Mouse (Mus musculus): Measurements from ENCODE around the gene Rab3a. TPM values are rescaled to one million over a fixed set of nuclear protein-coding genes. Genes with fewer than 3 reads are reported as not detected.
A peak's percentile ranks its signal among the peaks of the same experiment; 100 is the strongest.

The Rab3a gene
- polyA plus RNA-seq, 1 experiment = 24.6 TPM

- WGBS = 89% methylated on average over 2 of the region's 2 CpGs
- DNase-seq (ENCODE audit: low read depth, low spot score) = no peak
These were observed 39.7 kb downstream of the Rab3a start for GRCm38 (mm10) chr8:70794215-70794614.

DNA sequence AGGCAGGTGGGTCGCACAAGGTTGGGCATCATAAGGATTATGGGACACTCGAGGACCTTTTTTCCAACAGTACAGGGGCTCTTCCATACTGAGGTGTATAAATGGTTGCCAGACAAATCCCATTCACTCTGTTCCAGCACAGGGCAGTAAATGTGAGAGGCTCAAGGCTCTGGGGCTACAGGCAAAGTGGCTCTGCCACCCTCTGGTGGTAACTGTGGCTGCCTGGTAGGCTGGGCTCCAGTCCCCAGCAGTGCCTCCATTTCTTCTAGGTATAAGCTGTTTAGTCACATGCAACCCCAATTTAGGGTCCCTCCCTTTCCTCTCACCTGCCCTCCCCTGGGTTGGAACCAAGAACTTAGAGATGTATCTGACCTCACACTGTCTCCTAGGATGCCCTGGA is 40.9 kb downstream of the Rab3a start:
- DNase-seq (ENCODE audit: low read depth, low spot score) = no peak
- 93% methylated on average over 2 of the region's 2 CpGs for WGBS

DNA sequence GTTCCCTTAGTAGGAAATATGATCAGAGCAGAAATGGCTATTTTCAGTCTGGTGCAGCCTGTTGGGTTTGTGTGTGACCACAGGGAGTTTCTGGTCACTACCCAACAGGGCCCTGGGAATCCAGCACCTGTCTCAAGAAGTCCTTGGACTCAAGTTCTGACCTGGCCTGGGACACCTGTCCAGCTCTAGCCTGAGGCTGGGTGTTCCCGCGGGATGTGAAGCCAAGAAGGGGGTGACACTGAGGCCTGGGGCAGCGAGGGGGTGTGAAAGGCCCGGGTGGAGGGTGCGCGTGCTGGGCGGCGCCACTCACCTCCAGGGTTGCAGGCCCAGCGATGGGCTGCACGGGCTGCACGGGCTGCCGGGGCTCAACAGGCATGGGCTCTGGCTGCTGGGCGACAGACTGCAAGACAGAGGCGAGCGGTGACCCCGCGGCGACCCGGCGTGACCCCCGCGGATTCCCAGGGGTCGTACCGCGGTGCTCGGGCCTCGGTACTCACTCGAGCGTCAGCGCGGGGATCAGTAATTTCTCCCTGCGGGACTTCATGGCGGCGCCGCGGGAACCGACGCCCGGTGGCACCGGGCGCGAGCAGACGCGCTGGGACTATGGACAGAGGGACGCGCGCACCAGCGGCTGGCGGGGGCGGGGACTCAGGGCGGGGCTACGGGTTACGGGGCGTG is 42.1 kb downstream of the Rab3a start:
- DNase-seq (ENCODE audit: low read depth, low spot score) = no peak
- 3% methylated on average over 54 of the region's 54 CpGs for WGBS

DNA sequence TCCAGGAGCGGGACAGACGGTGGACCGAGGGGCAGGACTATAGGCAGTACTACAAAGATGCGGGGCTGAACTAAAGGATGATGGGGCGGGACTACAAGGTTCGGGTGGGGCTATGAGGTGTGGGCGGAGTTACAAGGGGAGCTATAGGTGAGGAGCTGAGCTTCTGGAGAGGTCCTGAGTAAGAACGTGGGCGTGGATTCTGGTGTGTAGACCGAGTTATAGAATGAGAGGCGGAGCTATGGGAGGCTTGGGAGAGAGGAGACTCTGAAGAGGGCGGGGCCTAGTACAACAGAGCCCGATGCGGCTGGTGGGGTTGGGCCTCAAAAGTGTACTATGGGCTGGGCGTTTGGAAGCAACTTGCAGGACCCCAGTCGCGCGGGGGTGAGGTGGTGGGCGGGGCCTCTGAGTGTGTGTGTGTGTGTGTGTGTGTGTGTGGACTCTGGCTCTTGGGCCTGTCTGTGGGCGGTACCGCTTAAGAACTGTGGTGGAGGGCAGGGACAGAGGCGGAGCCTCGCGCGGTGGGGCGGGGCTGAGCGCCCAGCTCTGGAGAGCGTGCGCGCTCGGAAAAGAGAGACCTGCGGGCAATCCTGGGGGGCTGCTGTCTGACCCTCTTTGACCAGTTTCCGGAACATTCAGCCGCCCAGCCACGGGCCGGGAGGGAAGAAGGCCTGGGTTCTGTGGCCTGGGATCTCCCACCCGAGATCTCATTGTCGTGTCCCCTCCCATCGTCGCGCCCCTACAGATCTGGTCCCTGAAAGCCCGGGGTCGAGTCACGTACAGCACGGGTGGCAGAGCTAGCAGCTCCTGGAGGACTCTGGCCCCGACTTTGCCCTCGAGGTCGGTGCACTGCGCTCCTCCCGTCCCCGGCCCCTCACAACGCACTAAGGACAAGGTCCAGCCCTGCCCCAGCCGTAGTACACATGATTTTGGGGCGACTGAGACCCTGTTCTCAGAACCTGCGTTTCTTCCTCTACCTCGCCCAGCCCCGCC is 42.9 kb downstream of the Rab3a start:
- WGBS = under 1% methylated on average over 56 of the region's 57 CpGs
- peak; percentile 92 for DNase-seq (ENCODE audit: low read depth, low spot score)

DNA sequence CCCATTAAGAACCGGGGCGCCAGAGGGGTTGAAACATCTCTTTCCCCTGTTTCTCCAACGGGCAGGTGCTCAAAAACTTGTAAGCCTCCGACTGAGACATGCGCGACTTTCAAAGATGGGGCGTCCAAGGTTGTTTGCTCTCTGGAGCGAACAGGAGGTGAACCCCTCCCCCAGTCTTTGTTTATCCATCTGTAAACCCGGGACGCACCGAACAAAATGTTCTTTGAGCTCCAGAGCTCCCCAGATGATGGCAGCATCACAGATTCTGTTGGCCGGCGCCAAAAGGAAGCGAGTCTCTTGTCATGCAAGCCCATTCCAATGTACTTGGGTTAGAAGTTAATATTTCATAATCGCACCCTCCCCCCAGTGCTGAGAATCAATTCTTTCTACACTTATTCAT is 43.8 kb downstream of the Rab3a start:
- 9% methylated on average over 15 of the region's 15 CpGs for WGBS
- no peak for DNase-seq (ENCODE audit: low read depth, low spot score)

GRCm38 (mm10) chr8:70800648-70801047 is 46.2 kb downstream of the Rab3a start:
- 69% methylated on average over 10 of the region's 10 CpGs for WGBS
- no peak for DNase-seq (ENCODE audit: low read depth, low spot score)

DNA sequence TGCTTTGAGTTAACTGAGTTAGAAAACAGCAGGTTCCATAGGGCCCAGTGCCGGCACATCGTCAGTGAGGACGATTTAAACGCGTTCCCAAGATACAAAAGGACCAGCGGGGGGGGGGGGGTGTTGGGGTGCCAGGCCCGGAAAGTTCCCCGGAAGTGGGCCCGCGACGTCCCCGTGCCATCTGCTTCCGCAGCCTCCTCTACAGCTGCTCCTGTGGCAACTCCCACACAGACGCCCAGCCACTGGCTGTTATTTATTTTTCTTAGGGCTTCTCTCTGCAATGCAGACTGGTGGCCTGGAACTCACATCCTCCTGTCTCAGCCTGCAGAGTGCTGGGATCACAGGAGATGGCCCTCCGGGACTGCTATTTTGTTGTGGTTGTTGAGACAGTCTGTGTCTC is 46.7 kb downstream of the Rab3a start:
- DNase-seq (ENCODE audit: low read depth, low spot score) = no peak
- 42% methylated on average over 15 of the region's 15 CpGs for WGBS

GRCm38 (mm10) chr8:70801830-70802229 is 47.4 kb downstream of the Rab3a start:
- DNase-seq (ENCODE audit: low read depth, low spot score) = no peak
- 74% methylated on average over 1 of the region's 1 CpGs for WGBS

- DNase-seq (ENCODE audit: low read depth, low spot score) = no peak
- 42% methylated on average over 11 of the region's 11 CpGs for WGBS
These were observed 48.5 kb downstream of the Rab3a start for GRCm38 (mm10) chr8:70802786-70803510.

DNA sequence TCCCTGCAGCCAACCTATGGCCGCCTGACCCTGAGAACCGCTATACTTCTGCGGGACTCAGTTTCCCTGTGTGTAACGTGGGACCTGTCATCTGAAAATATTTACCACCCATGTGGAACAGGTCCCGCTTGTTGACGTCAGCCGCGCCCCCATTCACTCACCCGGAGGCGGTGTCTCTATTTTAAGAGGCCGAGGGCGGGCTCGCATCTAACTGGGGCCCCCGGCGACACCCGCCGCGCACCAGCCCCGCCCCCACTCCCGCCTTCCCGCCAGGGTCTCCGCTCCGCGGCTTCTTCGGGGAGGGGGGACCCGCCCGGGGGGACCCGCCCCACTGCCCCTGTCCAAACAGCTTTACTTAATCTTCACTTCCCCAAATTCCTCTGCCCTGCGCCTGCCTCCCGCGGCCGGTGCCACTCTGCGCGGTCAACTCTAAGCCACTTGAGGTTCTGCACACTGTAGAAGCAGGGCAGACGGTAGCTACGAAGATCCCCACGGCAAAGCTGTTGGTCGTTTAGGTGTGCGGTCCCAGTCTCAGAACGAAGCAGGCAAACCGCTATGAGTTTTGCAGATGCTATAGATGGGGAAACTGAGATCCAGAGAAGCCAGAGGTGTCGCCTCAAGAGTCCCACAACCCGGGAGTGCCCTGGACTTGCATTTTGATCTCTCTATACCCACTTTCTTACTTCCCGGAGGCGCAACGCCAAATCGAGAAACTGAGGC is 49.4 kb downstream of the Rab3a start:
- DNase-seq (ENCODE audit: low read depth, low spot score) = no peak
- WGBS = 2% methylated on average over 47 of the region's 47 CpGs

GRCm38 (mm10) chr8:70804481-70805206 is 50.2 kb downstream of the Rab3a start, which contains the start of gene Mast3:
Gene Mast3, minus strand, starts transcription at chr8:70805054.
- WGBS = 1% methylated on average over 45 of the region's 45 CpGs
- DNase-seq (ENCODE audit: low read depth, low spot score) = no peak

- WGBS = 75% methylated on average over 4 of the region's 4 CpGs
- no peak for DNase-seq (ENCODE audit: low read depth, low spot score)
These were observed 52.1 kb downstream of the Rab3a start for GRCm38 (mm10) chr8:70806541-70806940.

- no peak for DNase-seq (ENCODE audit: low read depth, low spot score)
- 56% methylated on average over 1 of the region's 1 CpGs for WGBS
These were observed 52.8 kb downstream of the Rab3a start for GRCm38 (mm10) chr8:70807304-70807703.

DNA sequence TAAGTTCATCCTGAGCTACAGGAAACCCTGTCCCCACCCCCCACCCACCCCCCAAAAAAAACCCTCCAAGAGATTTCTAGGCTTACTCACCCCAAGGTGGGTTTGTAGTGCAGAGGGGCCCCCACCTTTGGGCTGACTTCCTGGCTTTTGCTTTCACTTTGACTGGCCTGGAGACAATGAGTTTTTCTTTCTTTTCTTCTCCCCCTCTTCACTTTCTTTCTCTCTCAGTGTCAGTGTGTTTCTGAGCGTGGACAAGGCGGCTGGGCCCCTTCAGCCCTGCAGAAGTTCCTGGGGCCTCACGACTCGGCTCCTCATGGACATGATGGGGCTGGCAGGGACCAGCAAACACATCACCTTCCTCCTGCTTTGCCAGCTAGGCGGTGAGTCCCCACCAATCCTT is 53.8 kb downstream of the Rab3a start, which contains the start of gene Il12rb1:
Gene Il12rb1, plus strand, starts transcription at position 211 of the 400 bp plus-strand sequence.
- 77% methylated on average over 5 of the region's 5 CpGs for WGBS
- DNase-seq (ENCODE audit: low read depth, low spot score) = no peak

Other genes with a start within 250 kb of the Rab3a start
- gene Rex1bd, start 247.9 kb upstream of the Rab3a start, polyA plus RNA-seq (2012; rRNA removed) = 137 and 159 TPM in 2 replicates
- 768 and 796 TPM in 2 replicates for gene Uba52, start 243.9 kb upstream of the Rab3a start, polyA plus RNA-seq (2012; rRNA removed)
- gene Fkbp8, start 227.0 kb upstream of the Rab3a start, polyA plus RNA-seq (2012; rRNA removed) = 422 and 497 TPM in 2 replicates
- gene Kxd1, start 226.7 kb upstream of the Rab3a start, polyA plus RNA-seq (2012; rRNA removed) = 64.3 and 72.6 TPM in 2 replicates
- 24.9 and 28.2 TPM in 2 replicates for gene Ell, start 215.2 kb upstream of the Rab3a start, polyA plus RNA-seq (2012; rRNA removed)
- gene Isyna1, start 160.3 kb upstream of the Rab3a start, polyA plus RNA-seq (2012; rRNA removed) = 103 and 108 TPM in 2 replicates
- gene Ssbp4, start 145.8 kb upstream of the Rab3a start, polyA plus RNA-seq (2012; rRNA removed) = 110 and 122 TPM in 2 replicates
- gene Lrrc25, start 138.5 kb upstream of the Rab3a start, polyA plus RNA-seq (2012; rRNA removed) = 7.3 and 8.5 TPM in 2 replicates
- 1.8 and 2.2 TPM in 2 replicates for gene Gdf15, start 122.2 kb upstream of the Rab3a start, polyA plus RNA-seq (2012; rRNA removed)
- 52.0 and 73.1 TPM in 2 replicates for gene Pgpep1, start 94.3 kb upstream of the Rab3a start, polyA plus RNA-seq (2012; rRNA removed)
- gene Lsm4, start 81.4 kb upstream of the Rab3a start, polyA plus RNA-seq (2012; rRNA removed) = 147 TPM in 2 replicates
- 345 and 364 TPM in 2 replicates for gene Jund, start 55.7 kb upstream of the Rab3a start, polyA plus RNA-seq (2012; rRNA removed)
- gene Iqcn, start 51.2 kb upstream of the Rab3a start, polyA plus RNA-seq (2012; rRNA removed) = 0.01 TPM in 1 of 2 replicates, not detected in the other
- gene Gm3336, start 36.1 kb upstream of the Rab3a start, polyA plus RNA-seq (2012; rRNA removed) = 59.5 and 63.8 TPM in 2 replicates
- 7.7 and 7.9 TPM in 2 replicates for gene Pde4c, start 31.0 kb upstream of the Rab3a start, polyA plus RNA-seq (2012; rRNA removed)
- gene Mpv17l2, start 6.3 kb downstream of the Rab3a start, polyA plus RNA-seq (2012; rRNA removed) = 68.6 and 76.1 TPM in 2 replicates
- gene Pik3r2, start 22.0 kb downstream of the Rab3a start, polyA plus RNA-seq (2012; rRNA removed) = 82.1 and 105 TPM in 2 replicates
- 24.2 and 38.6 TPM in 2 replicates for gene Mast3, start 50.4 kb downstream of the Rab3a start, polyA plus RNA-seq (2012; rRNA removed)
- 2.4 and 4.2 TPM in 2 replicates for gene Il12rb1, start 53.8 kb downstream of the Rab3a start, polyA plus RNA-seq (2012; rRNA removed)
- gene Arrdc2, start 85.0 kb downstream of the Rab3a start, polyA plus RNA-seq (2012; rRNA removed) = 22.2 and 25.7 TPM in 2 replicates
- 0.85 and 1.1 TPM in 2 replicates for gene Kcnn1, start 108.6 kb downstream of the Rab3a start, polyA plus RNA-seq (2012; rRNA removed)
- gene Ccdc124, start 119.3 kb downstream of the Rab3a start, polyA plus RNA-seq (2012; rRNA removed) = 45.3 and 50.8 TPM in 2 replicates
- 0.45 and 0.55 TPM in 2 replicates for gene Slc5a5, start 138.1 kb downstream of the Rab3a start, polyA plus RNA-seq (2012; rRNA removed)
- 3,697 and 4,187 TPM in 2 replicates for gene Rpl18a, start 142.7 kb downstream of the Rab3a start, polyA plus RNA-seq (2012; rRNA removed)
- gene Map1s, start 151.3 kb downstream of the Rab3a start, polyA plus RNA-seq (2012; rRNA removed) = 14.3 and 18.8 TPM in 2 replicates